Mouse (Mus musculus) MEL-GATA-1-ER (cell line): ENCODE results near the gene Fam57b.

ENCODE experiments used
- DNase-seq: peaks from one replicate; pipeline ENCODE4 v3.0.0-alpha.2; 2012; ENCODE audit warnings: low read depth; ENCODE audit errors: extremely low read depth

The Fam57b gene

GRCm38 (mm10) chr7:126797411-126798126 lies at the start of gene Fam57b:
Fam57b (plus strand) TSS chr7:126797668.
- no peak for DNase-seq

- DNase-seq: no peak
These were observed 48.6 kb upstream of the Fam57b start for GRCm38 (mm10) chr7:126748824-126749223.

GRCm38 (mm10) chr7:126749582-126750343 lies 47.7 kb upstream of the Fam57b start:
- DNase-seq: no peak

GRCm38 (mm10) chr7:126754866-126755265 lies 42.6 kb upstream of the Fam57b start:
- DNase-seq: peak; percentile 59

GRCm38 (mm10) chr7:126758539-126758938 lies 38.9 kb upstream of the Fam57b start:
- DNase-seq: no peak

- peak; percentile 82 for DNase-seq
These were observed 38.3 kb upstream of the Fam57b start, which contains the start of gene Mapk3 for GRCm38 (mm10) chr7:126759050-126759671. Mapk3 (plus strand) TSS chr7:126759601.

GRCm38 (mm10) chr7:126759672-126760390 lies 37.6 kb upstream of the Fam57b start:
- DNase-seq: no peak

- no peak for DNase-seq
These were observed 37.1 kb upstream of the Fam57b start for GRCm38 (mm10) chr7:126760391-126760802.

GRCm38 (mm10) chr7:126760956-126761355 lies 36.5 kb upstream of the Fam57b start:
- DNase-seq: no peak

GRCm38 (mm10) chr7:126761529-126762067 lies 35.9 kb upstream of the Fam57b start:
- no peak for DNase-seq

GRCm38 (mm10) chr7:126762471-126763008 lies 34.9 kb upstream of the Fam57b start:
- no peak for DNase-seq

GRCm38 (mm10) chr7:126765540-126765939 lies 31.9 kb upstream of the Fam57b start:
- no peak for DNase-seq

- DNase-seq: no peak
These were observed 31.3 kb upstream of the Fam57b start, which contains the start of gene Gdpd3 for GRCm38 (mm10) chr7:126766201-126766600. Gdpd3 (plus strand) TSS chr7:126766334.

GRCm38 (mm10) chr7:126767001-126767400 lies 30.5 kb upstream of the Fam57b start:
- DNase-seq: no peak

GRCm38 (mm10) chr7:126770784-126771183 lies 26.7 kb upstream of the Fam57b start:
- DNase-seq: peak; percentile 83

- no peak for DNase-seq
These were observed 24.1 kb upstream of the Fam57b start for GRCm38 (mm10) chr7:126773351-126773750.

GRCm38 (mm10) chr7:126774463-126774862 lies 23.0 kb upstream of the Fam57b start:
- DNase-seq: no peak

GRCm38 (mm10) chr7:126775185-126775977 lies 22.1 kb upstream of the Fam57b start:
- DNase-seq: no peak

GRCm38 (mm10) chr7:126775978-126776234 lies 21.6 kb upstream of the Fam57b start:
- DNase-seq: no peak

GRCm38 (mm10) chr7:126776598-126777057 lies 20.8 kb upstream of the Fam57b start, which contains the start of gene Ypel3:
Ypel3 (plus strand) TSS chr7:126776955.
- DNase-seq: no peak
